Mouse (Mus musculus) embryonic facial prominence, embryonic 14.5 days (tissue): Measurements from ENCODE around the gene Mab21l3. TPM values are rescaled to one million over a fixed set of nuclear protein-coding genes. Genes with fewer than 3 reads are reported as not detected.

Experiments
- ATAC-seq: fragments of 200-750 bp; cut with Nextera tagmentation; 2 replicates; pipeline ENCODE4 v1.8.0; 2017; ENCODE audit warnings: low read depth, moderate number of reproducible peaks, moderate TSS enrichment
- DNase-seq: peaks from one replicate; pipeline ENCODE4 v3.0.0-alpha.2; 2015; ENCODE audit warnings: low spot score
- H3K27ac ChIP-seq: fragments of 300-500 bp; sonication (generic); replicated peaks from 2 replicates; pipeline ENCODE4 v1.5.1; 2014; ENCODE audit warnings: low read depth, mild to moderate bottlenecking, low read length, moderate library complexity
- H3K27me3 ChIP-seq: fragments of 300-500 bp; sonication (generic); replicated peaks from 2 replicates; pipeline ENCODE4 v1.6.1; 2014; ENCODE audit warnings: low read length; ENCODE audit not compliant: control insufficient read depth, insufficient read depth
- H3K36me3 ChIP-seq: fragments of 300-500 bp; sonication (generic); 2 replicates; pipeline ENCODE4 v1.6.1; 2014; ENCODE audit warnings: low read length, mixed read lengths; ENCODE audit not compliant: control insufficient read depth, insufficient read depth
- H3K4me1 ChIP-seq: fragments of 300-500 bp; sonication (generic); 2 replicates; pipeline ENCODE4 v1.6.1; 2014; ENCODE audit warnings: antibody characterized with exemption, low read length; ENCODE audit not compliant: control insufficient read depth, insufficient read depth
- H3K4me2 ChIP-seq: fragments of 300-500 bp; sonication (generic); 2 replicates; pipeline ENCODE4 v1.6.1; 2014; ENCODE audit warnings: low read depth, mild to moderate bottlenecking, low read length, moderate library complexity, mixed read lengths
- H3K4me3 ChIP-seq: fragments of 300-500 bp; sonication (generic); 2 replicates; pipeline ENCODE4 v1.5.1; 2014; ENCODE audit warnings: low read depth, mild to moderate bottlenecking, low read length
- H3K9ac ChIP-seq: fragments of 300-500 bp; sonication (generic); 2 replicates; pipeline ENCODE4 v1.6.1; 2014; ENCODE audit warnings: low read depth, mild to moderate bottlenecking, low read length, moderate library complexity, mixed read lengths
- H3K9me3 ChIP-seq: fragments of 300-500 bp; sonication (generic); 2 replicates; pipeline ENCODE4 v1.6.1; 2016; ENCODE audit warnings: low read length; ENCODE audit not compliant: control insufficient read depth
- WGBS: fragments of 180-500 bp; shearing (Covaris S2); extraction: QIAGEN DNeasy Blood & Tissue Kit; methylation state at CpG from one replicate; pipeline ENCODE4 v1.1.7; 2014; 5-methylcytosine and 5-hydroxymethylcytosine counted together
- polyA plus RNA-seq: library from polyadenylated mRNA; unstranded; fragments of >200 nt; fragmentation: Nextera tagmentation; extraction: Ambion mirVana; gene quantifications from 2 replicates; pipeline ENCODE4 v1.2.1, GENCODE M21; 2014

Gene Mab21l3
- polyA plus RNA-seq, 1 experiment from 2014 or later, result 0.68 TPM

GRCm38 (mm10) chr3:101803764-101804163 lies 45.0 kb downstream of the Mab21l3 start:
- H3K27me3 ChIP-seq, result no peaks in the 10 kb centered on the region
- no peak overlapping the region for H3K4me2 ChIP-seq
- no peak overlapping the region for H3K9ac ChIP-seq
- WGBS, result 68% methylated on average over 6 of the region's 6 CpGs
- peaks cover 11% of the 10 kb centered on the region for H3K4me1 ChIP-seq
- DNase-seq (peak; percentile 64), ATAC-seq (peak; percentile 31; the same call in 1 of the 2 replicates)
- no peak overlapping the region for H3K4me3 ChIP-seq
- H3K9me3 ChIP-seq, result no peaks in the 10 kb centered on the region
- H3K36me3 ChIP-seq, result no peaks in the 10 kb centered on the region
- no peak overlapping the region for H3K27ac ChIP-seq

GRCm38 (mm10) chr3:101802746-101803145 lies 46.0 kb downstream of the Mab21l3 start:
- no peaks in the 10 kb centered on the region for H3K27me3 ChIP-seq
- no peak overlapping the region for H3K9ac ChIP-seq
- H3K36me3 ChIP-seq, result no peaks in the 10 kb centered on the region
- no peak overlapping the region for H3K4me2 ChIP-seq
- ATAC-seq (no peak), DNase-seq (no peak)
- WGBS, result 76% methylated on average over 6 of the region's 6 CpGs
- no peaks in the 10 kb centered on the region for H3K9me3 ChIP-seq
- no peak overlapping the region for H3K27ac ChIP-seq
- H3K4me1 ChIP-seq, result peaks cover 11% of the 10 kb centered on the region
- no peak overlapping the region for H3K4me3 ChIP-seq

- no peak overlapping the region for H3K27ac ChIP-seq
- peaks cover 15% of the 10 kb centered on the region for H3K4me1 ChIP-seq
- no peaks in the 10 kb centered on the region for H3K27me3 ChIP-seq
- ATAC-seq (no peak), DNase-seq (no peak)
- H3K4me3 ChIP-seq, result no peak overlapping the region
- no peaks in the 10 kb centered on the region for H3K9me3 ChIP-seq
- no peaks in the 10 kb centered on the region for H3K36me3 ChIP-seq
- WGBS, result 68% methylated on average over 7 of the region's 11 CpGs
- H3K9ac ChIP-seq, result no peak overlapping the region
- H3K4me2 ChIP-seq, result no peak overlapping the region
These were observed 48.2 kb downstream of the Mab21l3 start for GRCm38 (mm10) chr3:101800596-101801018.

- H3K4me3 ChIP-seq, result no peak overlapping the region
- no peak for ATAC-seq
- H3K36me3 ChIP-seq, result no peaks in the 10 kb centered on the region
- H3K27ac ChIP-seq, result no peak overlapping the region
- peaks cover 15% of the 10 kb centered on the region for H3K4me1 ChIP-seq
- no peaks in the 10 kb centered on the region for H3K9me3 ChIP-seq
- no peak overlapping the region for H3K4me2 ChIP-seq
- DNase-seq, result no peak
- no peaks in the 10 kb centered on the region for H3K27me3 ChIP-seq
- WGBS, result 68% methylated on average over 14 of the region's 14 CpGs
- no peak overlapping the region for H3K9ac ChIP-seq
These were observed 48.7 kb downstream of the Mab21l3 start for GRCm38 (mm10) chr3:101799852-101800595.

- Histone ChIP-seq H3K27ac (no peak overlapping the region), H3K9me3 (no peaks in the 10 kb centered on the region), H3K36me3 (no peaks in the 10 kb centered on the region), H3K4me3 (no peak overlapping the region), H3K4me2 (no peak overlapping the region), H3K27me3 (no peaks in the 10 kb centered on the region), H3K4me1 (peaks cover 12% of the 10 kb centered on the region; the same call in 1 of the 2 replicates), H3K9ac (no peak overlapping the region)
- 74% methylated on average over 15 of the region's 15 CpGs for WGBS
- DNase-seq, result no peak
- 0 out of 2 replicates have a peak, but pooled peaks have one; percentile 24 for ATAC-seq
These were observed 50.7 kb downstream of the Mab21l3 start for GRCm38 (mm10) chr3:101797830-101798709.

- H3K9me3 ChIP-seq, result no peaks in the 10 kb centered on the region
- no peaks in the 10 kb centered on the region for H3K36me3 ChIP-seq
- no peak overlapping the region for H3K4me2 ChIP-seq
- no peak for DNase-seq
- H3K27me3 ChIP-seq, result no peaks in the 10 kb centered on the region
- H3K4me1 ChIP-seq, result peaks cover 12% of the 10 kb centered on the region; the same call in 1 of the 2 replicates
- 0 out of 2 replicates have a peak, but pooled peaks have one; percentile 24 for ATAC-seq
- no peak overlapping the region for H3K27ac ChIP-seq
- no peak overlapping the region for H3K4me3 ChIP-seq
- 37% methylated on average over 7 of the region's 7 CpGs for WGBS
- H3K9ac ChIP-seq, result no peak overlapping the region
These were observed 52.5 kb downstream of the Mab21l3 start for GRCm38 (mm10) chr3:101796212-101796611.

GRCm38 (mm10) chr3:101795387-101796039 lies 53.2 kb downstream of the Mab21l3 start:
- no peak for ATAC-seq
- 74% methylated on average over 13 of the region's 15 CpGs for WGBS

GRCm38 (mm10) chr3:101794666-101795065 lies 54.1 kb downstream of the Mab21l3 start:
- no peak overlapping the region for H3K9ac ChIP-seq
- peaks cover 10% of the 10 kb centered on the region; the same call in 1 of the 2 replicates for H3K4me1 ChIP-seq
- H3K4me3 ChIP-seq, result no peak overlapping the region
- H3K4me2 ChIP-seq, result no peak overlapping the region
- no peaks in the 10 kb centered on the region for H3K36me3 ChIP-seq
- no peaks in the 10 kb centered on the region for H3K27me3 ChIP-seq
- ATAC-seq (no peak), DNase-seq (no peak)
- H3K9me3 ChIP-seq, result no peaks in the 10 kb centered on the region
- no peak overlapping the region for H3K27ac ChIP-seq
- 62% methylated on average over 9 of the region's 9 CpGs for WGBS

More at GRCm38 (mm10) chr3:101795387-101796039, 53.2 kb downstream of the Mab21l3 start:
- Histone ChIP-seq H3K27me3 (no peaks in the 10 kb centered on the region), H3K9ac (no peak overlapping the region), H3K4me3 (no peak overlapping the region), H3K9me3 (no peaks in the 10 kb centered on the region), H3K4me1 (peaks cover 12% of the 10 kb centered on the region; the same call in 1 of the 2 replicates), H3K4me2 (no peak overlapping the region), H3K27ac (no peak overlapping the region), H3K36me3 (no peaks in the 10 kb centered on the region)
- DNase-seq, result no peak
